In the genomic region with DNA sequence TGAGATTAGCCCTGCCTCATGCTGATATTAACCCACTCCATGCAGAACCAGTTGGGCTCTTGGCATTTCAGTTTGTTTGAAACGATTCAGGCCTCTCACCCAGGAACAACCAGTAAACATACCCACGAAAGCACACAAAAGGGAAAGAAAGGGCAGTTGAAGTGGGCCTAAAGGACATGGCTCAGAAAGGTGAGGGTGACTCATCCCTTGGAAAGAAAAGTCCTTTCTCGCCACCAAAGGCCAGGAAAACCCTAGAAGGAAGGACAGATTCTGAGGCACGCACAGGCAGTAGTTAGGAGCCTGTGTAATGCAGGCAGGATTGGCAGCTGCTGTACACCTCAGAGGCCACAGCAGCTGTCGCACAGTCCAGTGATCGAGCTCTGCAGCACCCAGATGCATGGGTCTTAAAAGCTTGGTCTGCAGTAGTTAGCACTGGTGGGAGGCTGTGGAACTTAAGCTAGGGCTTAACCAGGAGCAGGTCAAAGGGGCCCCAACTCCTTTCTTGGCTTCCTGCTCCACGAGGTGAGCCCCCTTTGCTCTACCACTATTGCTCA, we compare ENCODE assay signal across 26 mouse cellular contexts. TPM values are rescaled to one million over a fixed set of nuclear protein-coding genes. Genes with fewer than 3 reads are reported as not detected.
DNase-seq lines count a peak whose midpoint lies in the region; ATAC-seq and TF ChIP-seq lines count a peak whose summit lies in the region.
"Had no signal": no experiment of that assay in that cellular context is flagged by ENCODE, and none has a peak within 500 bp of the region (broad histone marks: within the 10 kb centered on the region; RNA-seq: fewer than 3 reads in every experiment).

No protein-coding gene starts in this region.

- TF ChIP-seq POLR2A in cerebellum, adult 2 months (IDR thresholded peaks at IDR 0.05; ENCODE audit: borderline replicate concordance, insufficient read depth, low read length): no peak

- DNase-seq in cerebellum, adult 2 months: peak in 1 of 2 experiments; percentile 52
- no peak for DNase-seq in cerebellum, adult 18-20 months
- DNase-seq in kidney, postnatal 0 days (ENCODE audit: low spot score): no peak
- DNase-seq in kidney, adult 11 months: no peak
- no peak for DNase-seq in urinary bladder, postnatal 10 days (ENCODE audit: low spot score)
- DNase-seq: adrenal gland, postnatal 10 days; cerebellum, adult 11 months; cerebellum, postnatal 10 days; gastrocnemius, postnatal 36 days; heart, adult 18-20 months; heart, postnatal 14 days; kidney, adult 9 months; kidney, postnatal 14 days; layer of hippocampus, adult 9-11 months; lung, adult 2 months; lung, postnatal 36 days; thymus, postnatal 14 days had no signal

- ATAC-seq in kidney, postnatal 0 days (replicated peaks; ENCODE audit: low FRiP score, low read depth): no peak
- ATAC-seq in embryonic facial prominence, embryonic 15.5 days (ENCODE audit: insufficient number of reproducible peaks, low FRiP score, low TSS enrichment, low read depth): no peak
- ATAC-seq in stomach, embryonic 16.5 days (ENCODE audit: insufficient read depth, low FRiP score): 0 out of 2 replicates have a peak, but pooled peaks have one; percentile 28
- ATAC-seq: forebrain, embryonic 14.5 days; intestine, embryonic 16.5 days had no signal

- H3K27ac ChIP-seq in cerebellum, adult 2 months (ENCODE audit: insufficient read depth, low read length): peak overlapping the region; percentile 47; the same call in 1 of the 2 replicates
- no peak overlapping the region for H3K27ac ChIP-seq in kidney, postnatal 0 days
- H3K27ac ChIP-seq in embryonic facial prominence, embryonic 15.5 days (replicated peaks): peak overlapping the region; percentile 3; the same call in 1 of the 2 replicates
- H3K27ac ChIP-seq in stomach, embryonic 16.5 days (ENCODE audit: low read length): peak overlapping the region; percentile 36; the same call in 1 of the 2 replicates
- H3K27ac ChIP-seq: hindbrain, embryonic 12.5 days; midbrain, embryonic 12.5 days; neural tube, embryonic 13.5 days had no signal

- 47% methylated on average over 7 of the region's 7 CpGs for WGBS in cerebellum, adult 2 months
- 70% methylated on average over 7 of the region's 7 CpGs for whole genome bisulfite sequencing in kidney, postnatal 0 days
- WGBS in embryonic facial prominence, embryonic 15.5 days: 70% methylated on average over 7 of the region's 7 CpGs
- 77% methylated on average over 7 of the region's 7 CpGs for WGBS in stomach, embryonic 16.5 days

- no peak overlapping the region for H3K4me2 ChIP-seq in kidney, postnatal 0 days (ENCODE audit: low read length)
- H3K4me2 ChIP-seq in embryonic facial prominence, embryonic 15.5 days (replicated peaks): no peak overlapping the region
- H3K4me2 ChIP-seq in stomach, embryonic 16.5 days (ENCODE audit: low read depth, low read length): no peak overlapping the region
- H3K4me2 ChIP-seq: hindbrain, embryonic 12.5 days; liver, embryonic 11.5 days; midbrain, embryonic 12.5 days; neural tube, embryonic 13.5 days had no signal

- peaks cover 27% of the 10 kb centered on the region for H3K4me1 ChIP-seq in cerebellum, adult 2 months (ENCODE audit: control insufficient read depth, insufficient read depth, low read length)
- no peaks in the 10 kb centered on the region for H3K4me1 ChIP-seq in kidney, postnatal 0 days (replicated peaks; ENCODE audit: insufficient read depth, low read length)
- peaks cover 13% of the 10 kb centered on the region for H3K4me1 ChIP-seq in embryonic facial prominence, embryonic 15.5 days
- H3K4me1 ChIP-seq in stomach, embryonic 16.5 days (ENCODE audit: control insufficient read depth, insufficient read depth, low read length): peaks cover 11% of the 10 kb centered on the region

- no peak for TF ChIP-seq CTCF in cerebellum, adult 2 months (IDR thresholded peaks at IDR 0.05; ENCODE audit: borderline replicate concordance, insufficient read depth, low read depth, low read length)
- no peak for TF ChIP-seq CTCF in kidney, postnatal 0 days (IDR thresholded peaks at IDR 0.05; ENCODE audit: low read depth)

- H3K9ac ChIP-seq in kidney, postnatal 0 days (ENCODE audit: low read depth, low read length): 0 out of 2 replicates have a peak overlapping the region, but pooled peaks have one; percentile 23
- no peak overlapping the region for H3K9ac ChIP-seq in embryonic facial prominence, embryonic 15.5 days
- H3K9ac ChIP-seq in stomach, embryonic 16.5 days (ENCODE audit: low read length): no peak overlapping the region
- H3K9ac ChIP-seq: hindbrain, embryonic 12.5 days; midbrain, embryonic 12.5 days; neural tube, embryonic 13.5 days had no signal

- no peak overlapping the region for H3K4me3 ChIP-seq in cerebellum, adult 2 months (replicated peaks; ENCODE audit: insufficient read depth, low read depth, low read length)
- no peak overlapping the region for H3K4me3 ChIP-seq in kidney, postnatal 0 days (replicated peaks; ENCODE audit: low read depth, low read length)
- H3K4me3 ChIP-seq in embryonic facial prominence, embryonic 15.5 days (replicated peaks): no peak overlapping the region
- no peak overlapping the region for H3K4me3 ChIP-seq in stomach, embryonic 16.5 days (replicated peaks; ENCODE audit: low read length)
- H3K4me3 ChIP-seq: hindbrain, embryonic 12.5 days; midbrain, embryonic 12.5 days; neural tube, embryonic 13.5 days had no signal

- H3K36me3 ChIP-seq in kidney, postnatal 0 days (ENCODE audit: insufficient read depth, low read length): peaks cover 35% of the 10 kb centered on the region
- H3K36me3 ChIP-seq in embryonic facial prominence, embryonic 15.5 days: peaks cover 50% of the 10 kb centered on the region
- peaks cover 28% of the 10 kb centered on the region for H3K36me3 ChIP-seq in stomach, embryonic 16.5 days (ENCODE audit: control insufficient read depth, insufficient read depth, low read length)

- no peaks in the 10 kb centered on the region for H3K27me3 ChIP-seq in cerebellum, adult 2 months (ENCODE audit: control insufficient read depth, insufficient read depth, low read length)
- no peaks in the 10 kb centered on the region for H3K27me3 ChIP-seq in kidney, postnatal 0 days (ENCODE audit: insufficient read depth, low read length)
- no peaks in the 10 kb centered on the region for H3K27me3 ChIP-seq in embryonic facial prominence, embryonic 15.5 days
- H3K27me3 ChIP-seq in stomach, embryonic 16.5 days (ENCODE audit: control insufficient read depth, insufficient read depth, low read length): no peaks in the 10 kb centered on the region
- H3K27me3 ChIP-seq: hindbrain, embryonic 12.5 days; midbrain, embryonic 12.5 days; neural tube, embryonic 13.5 days had no signal

- no peaks in the 10 kb centered on the region for H3K9me3 ChIP-seq in kidney, postnatal 0 days (replicated peaks; ENCODE audit: low read length)
- no peaks in the 10 kb centered on the region for H3K9me3 ChIP-seq in embryonic facial prominence, embryonic 15.5 days (replicated peaks)
- H3K9me3 ChIP-seq in stomach, embryonic 16.5 days (replicated peaks; ENCODE audit: control insufficient read depth, low read length): no peaks in the 10 kb centered on the region
- H3K9me3 ChIP-seq: G1E; hindbrain, embryonic 12.5 days; midbrain, embryonic 12.5 days; neural tube, embryonic 13.5 days had no signal

RNA-seq across cellular contexts. Expression of gene Tet3, which starts 53.3 kb away (rescaled TPM):
- polyA plus RNA-seq in cerebellum, adult 2 months (2012; rRNA removed): 22.5 and 24.7 TPM in 2 replicates
- 32.3 and 33.0 TPM in 2 replicates for polyA plus RNA-seq in kidney, postnatal 0 days (2015; fragmentation: Nextera tagmentation; extraction: Ambion mirVana)
- 63.1 and 66.1 TPM in 2 replicates for polyA plus RNA-seq in embryonic facial prominence, embryonic 15.5 days (2015; fragmentation: Nextera tagmentation; extraction: Ambion mirVana)
- polyA plus RNA-seq in stomach, embryonic 16.5 days (2015; fragmentation: Nextera tagmentation; extraction: Ambion mirVana): 34.5 and 44.2 TPM in 2 replicates

RNA-seq across cellular contexts. Expression of gene Bola3, which starts 56.6 kb away (rescaled TPM):
- polyA plus RNA-seq in cerebellum, adult 2 months (2012; rRNA removed): 87.1 and 90.2 TPM in 2 replicates
- polyA plus RNA-seq in kidney, postnatal 0 days (2015; fragmentation: Nextera tagmentation; extraction: Ambion mirVana): 231 and 242 TPM in 2 replicates
- polyA plus RNA-seq in embryonic facial prominence, embryonic 15.5 days (2015; fragmentation: Nextera tagmentation; extraction: Ambion mirVana): 105 and 113 TPM in 2 replicates
- 121 and 145 TPM in 2 replicates for polyA plus RNA-seq in stomach, embryonic 16.5 days (2015; fragmentation: Nextera tagmentation; extraction: Ambion mirVana)
